Mouse (Mus musculus): ENCODE data around the gene Zcchc7. TPM values are rescaled to one million over a fixed set of nuclear protein-coding genes. Genes with fewer than 3 reads are reported as not detected.
"Not testable (repeated sequence)": the region's sequence is repeated elsewhere in the genome, so short reads cannot be mapped to it uniquely, and the experiment has no call there.

The Zcchc7 gene
- total RNA-seq, 2 experiments from 2014 or later = 36.6 to 40.7 TPM

DNA sequence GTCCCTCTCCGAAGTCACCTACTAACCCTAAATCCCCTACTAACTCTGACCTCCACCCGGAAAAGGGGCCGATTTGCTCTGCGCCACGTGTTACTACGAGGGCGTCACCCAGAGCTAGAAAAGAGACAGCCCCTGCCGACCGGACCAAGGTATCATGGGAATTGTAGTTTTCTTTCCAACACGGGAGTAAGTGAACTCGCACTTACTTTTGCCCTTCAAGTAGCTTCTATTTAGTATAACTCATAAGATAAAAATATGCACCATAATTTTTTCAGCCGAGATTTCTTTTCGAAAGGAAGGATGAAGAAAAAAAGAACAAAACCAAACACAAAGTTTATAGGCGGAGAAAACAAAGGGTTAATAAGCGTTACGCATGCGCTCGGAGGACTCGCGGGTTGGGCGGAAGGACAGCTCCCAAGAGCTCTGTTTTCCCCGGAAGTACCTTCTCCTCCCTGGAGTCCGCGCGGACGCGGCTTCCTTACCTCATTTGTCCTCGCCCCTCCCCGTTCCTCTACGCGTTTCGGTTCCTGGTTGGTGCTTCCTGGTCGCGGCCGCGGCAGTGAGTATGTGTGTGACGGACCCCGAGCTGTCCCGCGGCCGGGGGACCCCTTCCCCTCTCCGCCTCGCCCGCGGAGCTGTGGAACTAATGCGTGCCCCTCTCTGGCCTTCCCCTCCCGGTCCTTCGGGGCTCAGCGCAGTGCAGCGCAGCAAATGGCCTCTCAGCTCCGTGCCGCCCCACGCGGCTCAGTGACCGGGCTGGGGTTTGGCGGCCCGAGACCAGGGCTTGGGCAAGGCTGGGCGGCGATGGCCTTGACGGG, 666 bp downstream of the Zcchc7 start:
- DNase-seq (ENCODE audit: low spot score in 2 of 2) = peak; percentile 83 to 87

DNA sequence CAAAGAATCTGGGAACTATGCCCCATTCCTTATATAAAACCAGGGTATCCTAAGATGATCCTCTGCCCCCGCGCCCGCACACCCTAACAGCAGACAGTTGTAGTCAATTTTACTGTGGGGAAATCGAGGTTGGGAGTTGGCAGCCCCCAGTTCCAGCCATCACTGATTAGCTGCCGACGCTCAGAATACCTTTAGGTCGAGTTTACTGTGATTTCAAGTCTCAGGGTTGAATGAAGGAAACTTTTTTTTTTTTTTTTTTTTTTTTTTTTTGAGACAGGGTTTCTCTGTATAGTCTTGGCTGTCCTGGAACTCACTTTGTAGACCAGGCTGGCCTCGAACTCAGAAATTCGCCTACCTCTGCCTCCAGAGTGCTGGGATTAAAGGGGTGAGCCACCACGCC, 1.5 kb downstream of the Zcchc7 start:
- DNase-seq (ENCODE audit: low spot score in 2 of 2) = not testable (repeated sequence)

DNA sequence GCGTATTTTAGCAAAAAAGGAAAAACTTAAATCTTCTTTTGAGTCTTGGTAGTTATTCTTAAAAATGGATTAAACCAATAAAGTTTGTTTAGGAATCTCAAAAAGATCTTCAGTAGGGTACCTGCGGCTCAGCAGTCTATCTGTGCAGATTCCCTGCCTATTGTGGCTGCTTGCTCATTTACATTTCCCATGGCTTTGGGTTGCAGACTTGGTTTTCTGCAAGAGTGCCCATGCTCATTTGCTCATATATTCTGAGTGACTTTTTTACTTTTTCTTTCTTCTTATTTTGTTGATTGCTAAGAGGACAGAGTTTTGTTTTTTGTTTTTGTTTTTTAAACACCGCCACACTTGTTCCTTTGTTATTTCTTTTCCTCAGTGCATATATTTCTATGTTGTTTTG, 19.2 kb downstream of the Zcchc7 start:
- DNase-seq (ENCODE audit: low spot score in 2 of 2) = no peak

DNA sequence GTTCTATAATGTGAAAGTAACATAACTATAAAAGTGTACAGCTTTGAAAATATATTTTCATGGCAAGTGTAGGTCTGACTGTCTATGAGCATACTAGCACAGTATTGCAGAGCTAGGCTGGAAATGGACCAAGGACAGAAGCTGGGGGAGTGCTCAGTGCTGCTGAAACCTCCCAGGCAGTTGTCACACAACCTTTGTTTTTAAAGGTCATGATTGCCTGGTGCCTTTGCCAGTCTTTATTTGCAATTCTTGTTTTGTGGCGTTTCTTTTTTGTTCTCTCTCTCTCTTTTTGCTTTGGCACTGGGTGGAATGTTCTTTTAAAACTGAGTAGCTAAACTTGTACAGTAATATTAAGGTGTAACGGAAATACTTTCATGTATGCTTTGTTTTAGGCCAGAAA, 21.0 kb downstream of the Zcchc7 start:
- DNase-seq (ENCODE audit: low spot score in 2 of 2) = peak in 1 of 2 experiments; percentile 26

DNA sequence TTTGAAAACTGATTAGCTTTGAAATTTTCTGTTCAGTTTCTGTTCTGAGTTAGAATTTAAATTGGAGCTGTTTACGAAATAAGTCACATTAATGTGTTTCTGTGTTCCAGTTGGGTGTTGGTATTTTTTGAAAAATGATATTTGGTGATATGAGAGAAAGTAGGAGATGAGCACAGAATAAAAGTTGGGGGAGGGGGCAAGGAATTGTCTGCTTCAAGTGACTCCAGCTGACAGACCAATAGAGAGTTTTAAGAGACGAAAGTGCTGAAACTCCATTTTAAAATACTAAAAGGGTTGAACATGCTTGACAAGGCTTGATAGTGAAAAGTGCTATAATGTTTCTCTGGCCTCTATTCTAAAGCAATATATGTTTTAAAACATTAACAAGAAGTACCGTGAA, 21.4 kb downstream of the Zcchc7 start:
- DNase-seq (ENCODE audit: low spot score in 2 of 2) = no peak

DNA sequence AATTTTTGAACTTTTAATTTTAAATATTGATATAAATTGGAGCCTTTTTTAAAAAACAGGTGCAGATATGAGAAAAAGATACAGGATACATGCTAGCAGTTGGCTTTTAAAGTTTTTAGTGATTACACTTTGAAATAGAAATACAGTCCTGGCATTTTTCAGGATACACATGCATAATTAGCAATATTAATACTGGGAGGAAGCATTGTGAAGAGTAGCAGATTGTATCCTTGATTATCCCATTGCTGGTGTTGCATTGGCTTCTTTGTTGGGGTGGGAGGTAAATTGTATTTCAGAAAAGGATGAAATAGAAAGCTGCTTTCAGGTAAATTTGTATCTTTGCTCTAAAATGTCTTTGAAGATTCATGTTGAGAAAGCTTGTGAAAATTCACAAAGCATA, 22.0 kb downstream of the Zcchc7 start:
- DNase-seq (ENCODE audit: low spot score in 2 of 2) = no peak

DNA sequence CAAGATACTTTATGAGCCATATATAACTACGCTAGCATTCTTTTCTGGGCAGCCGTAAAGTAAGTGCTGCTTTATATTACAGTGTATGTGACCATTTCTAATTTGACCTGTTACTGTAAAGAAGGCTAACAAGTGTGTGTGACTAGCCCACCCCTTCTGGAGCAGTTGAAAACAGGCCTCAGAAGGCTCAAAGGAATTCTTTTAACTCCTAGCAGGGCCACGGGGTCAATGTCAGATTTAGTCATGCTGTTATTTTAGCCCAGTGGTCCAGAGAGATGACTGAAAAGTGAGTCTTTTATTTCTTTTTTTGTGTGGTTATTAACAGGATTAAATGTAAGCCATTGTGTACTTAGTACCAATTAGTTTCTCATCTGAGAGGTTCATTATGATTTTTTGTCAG, 22.6 kb downstream of the Zcchc7 start:
- peak; percentile 21 to 24 for DNase-seq (ENCODE audit: low spot score in 2 of 2)

DNA sequence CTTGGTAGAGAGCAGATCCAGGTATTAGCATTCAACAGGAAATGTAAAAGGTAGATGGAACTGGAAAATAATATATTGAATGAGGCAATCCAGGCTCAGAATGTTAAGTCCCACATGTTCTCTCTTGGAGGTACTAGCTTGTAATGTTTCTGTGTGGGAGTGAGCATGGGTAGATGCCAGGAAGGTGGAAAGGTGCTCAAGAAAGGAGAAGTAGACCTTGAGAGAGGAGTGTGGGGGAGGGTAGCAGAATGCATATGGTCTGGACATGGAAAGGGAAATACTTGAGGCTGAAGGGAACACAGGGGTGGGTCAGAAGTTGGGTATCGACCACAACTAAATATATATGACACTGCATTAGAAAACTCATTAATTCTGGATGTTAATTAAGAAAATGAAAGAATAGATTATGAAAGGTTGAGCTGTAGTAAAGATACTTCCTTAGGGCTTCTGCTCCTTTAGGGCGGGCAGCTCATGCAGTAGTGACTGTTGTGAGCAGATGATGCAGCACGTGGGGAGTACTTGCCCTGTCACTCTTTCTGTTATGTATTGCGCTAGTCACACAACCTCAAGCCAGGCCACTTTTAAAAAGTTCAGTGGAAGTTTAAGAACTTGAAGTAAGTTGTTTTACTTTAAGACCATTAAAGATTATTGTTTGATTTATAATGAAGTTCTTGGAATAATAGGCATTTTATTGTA, 24.9 kb downstream of the Zcchc7 start:
- DNase-seq (ENCODE audit: low spot score in 2 of 2) = no peak

DNA sequence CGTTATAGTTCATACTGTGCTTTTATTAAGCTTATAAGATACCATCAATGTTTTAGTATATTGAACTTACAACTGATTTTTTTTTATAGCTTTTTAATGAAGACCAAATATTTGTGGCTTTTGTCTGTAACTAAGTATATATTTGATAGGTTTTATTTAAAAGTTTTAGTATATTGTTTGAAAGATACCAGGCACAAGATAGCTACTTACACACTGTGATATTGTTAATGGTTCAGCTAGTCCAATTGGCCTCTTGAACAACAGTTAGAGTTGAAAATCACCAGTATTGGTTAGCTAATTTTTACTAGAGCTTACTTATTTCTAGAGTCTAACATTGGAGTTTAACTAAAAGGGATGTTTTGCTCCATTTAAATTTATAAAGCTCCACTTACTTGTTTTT, 25.8 kb downstream of the Zcchc7 start:
- no peak for DNase-seq (ENCODE audit: low spot score in 2 of 2)

DNA sequence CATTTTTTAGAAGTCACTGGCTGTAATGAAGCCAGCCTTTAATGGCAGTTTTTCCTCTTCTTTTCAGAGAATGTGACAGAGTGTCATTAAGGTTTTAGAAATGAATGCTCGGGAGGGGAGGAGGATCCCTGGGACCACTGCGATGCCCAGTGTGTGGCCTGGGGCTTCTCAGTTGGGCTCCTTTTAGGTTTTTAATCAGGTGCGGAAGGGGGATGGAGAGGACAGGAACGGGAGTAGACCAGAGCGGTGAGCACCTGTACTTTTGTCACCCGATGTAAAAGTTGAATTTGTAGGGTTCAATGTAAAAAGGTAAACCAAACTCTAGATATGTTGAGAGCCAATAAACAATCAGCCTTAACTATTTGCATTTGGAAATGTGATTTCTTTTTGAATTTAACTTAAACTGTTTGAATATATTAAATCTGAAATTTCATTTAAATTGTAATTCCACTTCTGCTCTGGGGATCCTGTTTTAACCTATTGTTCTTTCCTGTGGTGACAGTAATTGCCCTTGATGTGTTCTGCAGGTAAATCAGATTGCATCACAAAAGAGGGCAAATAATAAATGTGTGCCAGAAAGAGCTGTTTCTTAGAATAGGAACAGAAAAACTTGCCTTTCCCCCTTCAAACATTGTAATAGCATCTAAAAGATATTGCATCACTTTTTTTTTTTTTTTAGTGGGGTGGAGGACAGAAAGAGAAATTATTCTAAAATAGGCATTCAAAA, 28.1 kb downstream of the Zcchc7 start:
- no peak for DNase-seq (ENCODE audit: low spot score in 2 of 2)

DNA sequence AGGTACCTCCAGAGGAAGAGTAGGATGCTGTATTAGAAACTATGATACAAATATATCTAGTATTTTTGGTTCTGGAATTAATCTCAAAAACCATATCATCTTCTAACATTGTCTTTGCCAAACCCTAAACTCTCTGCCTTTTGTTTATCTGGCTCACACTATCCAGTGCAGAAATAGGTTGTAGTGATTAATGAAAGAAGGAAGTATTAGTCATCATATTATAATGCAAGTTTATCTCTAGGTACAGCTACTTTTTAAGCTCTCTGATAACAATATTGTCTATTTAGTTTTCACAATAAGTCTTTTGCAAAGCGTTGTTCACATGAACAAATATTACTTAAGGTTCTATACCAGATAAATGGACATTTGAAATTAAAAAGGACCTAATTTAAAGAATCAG, 57.2 kb downstream of the Zcchc7 start:
- DNase-seq (ENCODE audit: low spot score in 2 of 2) = no peak

DNA sequence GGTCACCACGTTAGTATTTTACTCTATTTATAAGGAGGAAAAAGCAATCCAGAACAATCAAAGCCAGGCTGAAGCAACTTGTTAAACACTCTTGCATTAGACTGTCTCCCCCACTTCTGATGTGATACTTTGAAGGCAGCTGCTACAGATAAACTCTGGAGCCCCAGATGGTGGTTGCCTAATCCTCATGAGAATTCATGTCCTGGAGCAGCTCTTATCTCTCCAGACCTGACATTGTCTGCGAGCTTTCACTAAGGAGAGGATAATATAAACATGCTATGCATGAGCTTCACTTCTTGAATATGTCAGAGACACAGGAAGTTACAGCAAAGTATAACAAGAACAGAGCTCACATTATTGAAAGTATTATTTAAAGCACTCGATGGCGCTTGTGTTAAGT, 58.1 kb downstream of the Zcchc7 start:
- no peak for DNase-seq (ENCODE audit: low spot score in 2 of 2)

DNA sequence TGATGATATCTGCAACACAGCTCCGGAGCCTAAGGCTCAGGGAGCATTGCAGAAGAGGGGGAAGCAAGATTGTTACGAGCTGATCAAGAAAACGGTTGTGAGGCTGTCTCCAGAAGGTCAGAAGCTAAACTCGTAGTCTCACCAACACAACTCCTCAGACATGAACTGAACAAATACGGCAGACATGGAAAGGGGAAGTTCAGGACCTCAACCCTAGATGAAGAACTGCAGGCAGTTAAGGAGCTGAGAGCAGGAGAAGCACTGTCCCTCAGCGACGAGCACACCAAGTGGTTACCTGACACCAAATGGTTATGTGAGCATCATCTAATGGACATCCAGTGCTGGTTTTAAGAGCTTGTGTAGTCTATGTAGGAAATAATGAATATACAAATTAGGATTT, 60.9 kb downstream of the Zcchc7 start:
- DNase-seq (ENCODE audit: low spot score in 2 of 2) = no peak

DNA sequence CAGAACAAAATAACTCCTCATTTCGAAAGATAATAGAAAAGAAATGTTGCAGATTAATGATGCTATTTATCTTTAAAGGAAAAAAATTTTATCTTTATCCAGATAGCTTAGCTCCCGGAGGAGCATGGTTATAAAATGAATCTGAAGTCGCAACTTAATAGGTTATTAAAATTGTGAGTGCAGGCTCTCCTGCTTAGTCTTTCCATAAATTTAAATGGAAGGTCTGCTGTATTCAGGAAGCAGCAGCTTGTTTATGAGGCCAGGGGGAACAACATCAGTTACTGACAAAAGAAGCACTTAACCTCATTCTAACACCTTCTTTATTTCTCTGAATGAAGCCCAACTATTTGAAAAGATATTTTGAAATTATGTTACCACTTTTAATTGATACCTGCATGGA, 74.9 kb downstream of the Zcchc7 start:
- DNase-seq (ENCODE audit: low spot score in 2 of 2) = no peak

DNA sequence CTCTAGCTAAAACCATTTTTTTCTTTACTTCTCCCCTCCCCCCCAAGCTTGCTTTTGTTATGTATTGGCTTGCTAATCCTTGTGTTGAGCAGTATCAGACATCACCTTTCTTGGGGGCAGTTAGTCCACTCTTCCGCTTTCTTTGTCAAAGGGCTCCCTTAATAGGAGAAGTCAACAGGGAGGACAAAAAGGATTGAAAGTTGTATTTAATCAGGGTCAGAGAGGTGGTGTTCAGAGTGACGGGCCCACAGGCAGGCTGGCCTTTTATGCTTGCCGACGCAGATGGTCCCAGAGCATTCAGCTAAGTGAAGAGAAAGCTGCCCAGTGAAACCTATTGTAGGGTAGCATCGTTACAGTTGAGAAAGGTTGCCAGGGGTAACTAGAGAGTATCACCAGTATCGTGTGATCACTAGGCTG, 96.2 kb downstream of the Zcchc7 start:
- no peak for DNase-seq (ENCODE audit: low spot score in 2 of 2)

DNA sequence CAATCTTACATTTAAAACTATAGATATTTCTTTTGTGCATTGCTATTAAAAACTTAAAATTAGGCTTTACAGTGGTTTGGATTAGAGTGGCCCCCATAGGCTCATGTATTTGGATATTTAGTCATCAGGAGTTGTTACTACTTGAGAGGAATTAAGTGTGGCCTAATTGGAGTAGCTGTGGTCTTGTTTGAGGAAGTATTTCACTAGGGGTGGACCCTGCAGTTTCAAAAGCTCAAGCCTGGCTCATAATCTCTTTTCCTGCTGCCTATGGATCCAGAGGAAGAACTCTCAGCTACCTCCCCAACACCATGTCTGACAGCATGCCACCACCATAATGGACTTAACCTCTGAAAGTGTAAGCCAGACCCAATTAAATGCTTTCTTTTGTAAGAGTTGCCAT, 115.9 kb downstream of the Zcchc7 start:
- DNase-seq (ENCODE audit: low spot score in 2 of 2) = no peak

DNA sequence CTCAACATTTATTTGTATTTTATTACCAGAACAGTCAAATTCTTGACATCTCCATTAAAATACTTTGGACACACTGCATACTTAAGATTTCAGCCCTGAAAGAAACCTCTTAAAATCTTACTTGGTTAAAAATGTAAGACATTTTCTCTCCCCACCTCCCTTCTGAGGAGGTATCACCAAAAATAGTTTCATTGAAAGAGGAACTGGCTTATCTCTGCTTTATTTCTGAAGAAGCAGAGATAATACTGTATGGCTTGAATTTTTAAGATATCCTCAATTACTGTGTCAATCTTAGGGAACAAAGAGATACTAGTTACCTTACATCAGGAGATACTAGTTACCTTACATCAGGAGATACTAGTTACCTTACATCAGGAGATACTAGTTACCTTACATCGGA, 116.4 kb downstream of the Zcchc7 start:
- no peak for DNase-seq (ENCODE audit: low spot score in 2 of 2)

DNA sequence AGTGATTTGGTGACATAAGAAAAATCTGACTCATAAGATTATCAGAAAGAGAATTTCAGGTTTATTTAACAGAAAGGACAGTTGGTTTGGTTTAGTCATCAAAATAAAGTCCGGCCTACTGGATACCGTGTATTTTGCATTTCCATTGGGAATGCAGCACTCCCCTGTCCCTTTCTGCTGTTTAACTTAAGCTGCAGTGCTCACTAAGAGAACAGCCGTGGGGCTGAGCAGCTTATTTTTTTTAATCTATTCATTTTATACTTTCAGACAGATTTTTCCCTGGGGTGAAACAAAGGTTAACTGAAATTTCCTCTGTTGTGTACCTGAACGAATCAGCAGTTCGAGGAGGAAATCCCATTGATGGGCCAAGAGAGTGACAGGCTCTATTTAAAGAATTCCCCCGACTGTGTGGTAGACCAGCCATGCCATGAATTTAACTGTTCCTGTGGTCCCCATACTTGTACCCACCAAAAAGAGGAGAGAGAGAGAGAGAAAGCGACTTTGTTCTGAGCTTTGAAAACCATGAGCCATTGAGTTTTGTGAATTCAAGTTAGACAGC, 124.5 kb downstream of the Zcchc7 start:
- DNase-seq (ENCODE audit: low spot score in 2 of 2) = no peak

DNA sequence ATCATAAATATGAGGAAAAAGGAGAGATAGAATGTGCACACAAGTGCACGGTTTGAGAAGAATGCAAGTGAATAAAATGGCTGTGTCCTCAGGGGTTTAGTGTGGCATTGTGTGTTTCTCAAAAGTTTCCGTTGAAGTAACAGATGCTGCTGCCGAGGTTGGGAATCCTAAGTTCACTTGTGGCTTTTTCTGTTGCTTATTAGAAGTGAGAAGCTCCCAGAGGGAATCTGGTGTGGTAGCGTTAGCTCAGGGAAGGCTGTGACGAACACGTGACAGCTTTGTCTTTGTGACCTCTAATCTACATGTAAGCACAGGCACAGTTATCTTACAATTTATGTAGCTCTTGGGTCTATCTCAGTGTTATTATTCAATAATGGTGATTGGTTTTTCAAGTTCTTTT, 130.5 kb downstream of the Zcchc7 start:
- no peak for DNase-seq (ENCODE audit: low spot score in 2 of 2)

DNA sequence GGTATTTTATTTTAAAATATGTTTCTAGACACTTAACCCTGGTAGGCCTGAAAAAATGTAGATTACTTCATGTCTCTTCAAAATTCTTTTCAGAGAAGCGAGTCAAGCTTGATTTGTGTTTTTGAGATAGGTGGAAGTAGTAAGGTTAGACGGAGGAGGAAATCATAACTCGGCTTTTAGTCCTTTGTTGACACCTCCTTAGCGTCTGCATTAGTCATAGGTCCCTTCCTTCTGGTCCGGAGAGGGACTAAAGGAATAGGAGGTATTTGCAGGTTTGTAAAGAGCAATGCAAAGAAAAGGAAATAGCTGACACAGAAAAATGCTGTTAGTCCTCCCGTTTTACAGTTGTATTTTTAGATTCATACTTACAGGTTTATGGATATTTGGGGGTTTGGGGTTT, 135.7 kb downstream of the Zcchc7 start:
- DNase-seq (ENCODE audit: low spot score in 2 of 2) = no peak

DNA sequence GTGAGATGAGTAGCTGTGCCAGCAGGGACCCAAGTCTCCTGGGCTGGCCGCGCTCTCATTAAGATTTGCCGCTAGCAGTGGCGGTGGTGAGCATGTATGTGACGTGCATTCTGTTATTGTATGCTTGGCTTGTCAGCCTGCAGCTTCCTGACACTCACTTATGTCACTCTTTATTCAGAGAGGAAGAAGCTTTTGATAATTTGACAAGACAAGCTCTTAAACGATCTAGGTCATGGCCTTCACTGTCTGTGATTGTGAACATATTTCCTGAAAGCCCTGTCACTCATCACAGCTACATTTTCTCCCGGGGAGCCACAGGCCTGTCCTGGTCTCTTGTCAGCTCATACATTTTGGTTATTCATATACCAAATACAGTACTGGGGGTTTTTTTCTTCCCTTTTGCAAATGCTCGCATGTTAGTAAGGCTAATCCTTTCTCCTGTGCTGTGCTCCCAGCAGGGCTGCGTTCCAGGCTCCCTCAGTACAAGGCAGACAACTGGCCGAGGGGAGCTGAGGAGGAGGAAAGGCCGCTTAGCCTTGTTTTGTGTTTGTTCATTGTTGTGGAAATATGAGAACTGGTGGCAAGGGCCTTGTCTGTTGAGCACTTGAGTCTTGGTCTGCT, 150.1 kb downstream of the Zcchc7 start:
- DNase-seq (ENCODE audit: low spot score in 2 of 2) = peak in 1 of 2 experiments; percentile 14

All from adrenal gland, adult 18-20 months (tissue).